Mouse (Mus musculus): Measurements from ENCODE around the gene Hnrnpul1. TPM values are rescaled to one million over a fixed set of nuclear protein-coding genes. Genes with fewer than 3 reads are reported as not detected.

Hnrnpul1 gene
- total RNA-seq, 2 experiments from 2014 or later, result 99.1 to 110 TPM

DNA sequence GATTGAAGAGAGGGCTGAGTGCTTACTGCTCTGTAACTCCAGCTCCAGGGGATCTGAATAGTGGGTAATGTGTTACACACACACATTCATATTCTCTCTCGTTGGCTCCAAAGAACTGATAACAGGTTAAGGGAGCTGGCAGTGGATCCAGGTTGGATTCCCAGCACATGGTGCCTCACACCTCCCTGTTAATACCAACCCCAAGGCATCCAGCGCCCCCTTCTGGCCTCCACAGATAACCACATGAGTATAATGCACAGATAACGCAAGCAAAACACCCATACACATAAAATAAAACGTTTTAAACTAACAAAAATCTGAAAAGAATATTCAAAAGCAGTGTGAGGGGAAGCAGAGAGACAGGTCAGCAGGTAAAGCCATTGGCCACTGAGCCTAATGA is 82.1 kb downstream of the Hnrnpul1 start:
- DNase-seq (ENCODE audit: low spot score in 2 of 2), result no peak

DNA sequence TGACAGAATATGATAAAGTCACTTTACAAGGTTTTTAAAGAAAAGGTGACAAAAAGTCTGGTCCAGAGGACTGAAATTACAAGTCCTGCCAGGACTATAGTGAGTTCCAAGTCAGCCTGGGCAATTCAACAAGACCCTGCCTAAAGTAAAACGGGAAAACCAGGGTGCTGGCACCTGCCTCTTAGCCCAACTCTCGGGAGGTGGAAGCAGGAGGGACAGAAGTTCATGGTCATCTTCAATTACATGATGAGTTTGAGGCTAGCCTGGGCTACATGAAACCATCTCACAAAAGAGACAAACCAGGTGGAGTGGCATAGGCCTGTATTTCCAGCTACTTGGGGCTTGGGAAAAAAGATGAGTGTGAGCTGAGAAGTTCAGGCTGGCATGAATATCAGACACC is 82.9 kb downstream of the Hnrnpul1 start:
- no peak for DNase-seq (ENCODE audit: low spot score in 2 of 2)

Other genes with a start within 250 kb of the Hnrnpul1 start
- gene Ceacam2, start 214.9 kb downstream of the Hnrnpul1 start, total RNA-seq (2021), result under 1 TPM; 0.72 to 0.99 TPM
- under 1 TPM in 1 of 2 experiments, not detected in 1; 0.38 TPM for gene Erich4, start 138.9 kb downstream of the Hnrnpul1 start, total RNA-seq (2021)
- 10 to 100 TPM; 50.5 to 53.9 TPM for gene Dmac2, start 135.3 kb downstream of the Hnrnpul1 start, total RNA-seq (2021)
- 1 to 10 TPM in 1 of 2 experiments, under 1 TPM in 1; 0.61 to 1.3 TPM for gene B3gnt8, start 128.1 kb downstream of the Hnrnpul1 start, total RNA-seq (2021)
- gene Bckdha, start 95.8 kb downstream of the Hnrnpul1 start, total RNA-seq (2021), result 10 to 100 TPM; 37.0 to 41.2 TPM
- gene Exosc5, start 95.6 kb downstream of the Hnrnpul1 start, total RNA-seq (2021), result 10 to 100 TPM; 25.8 to 30.4 TPM
- gene Tmem91, start 79.6 kb downstream of the Hnrnpul1 start, total RNA-seq (2021), result 10 to 100 TPM in 1 of 2 experiments, 1 to 10 TPM in 1; 8.4 to 10.9 TPM
- gene B9d2, start 74.0 kb downstream of the Hnrnpul1 start, total RNA-seq (2021), result 10 to 100 TPM; 22.2 to 26.3 TPM
- gene Tgfb1, start 67.8 kb downstream of the Hnrnpul1 start, total RNA-seq (2021), result 1 to 10 TPM; 6.5 to 7.7 TPM
- gene Ccdc97, start 35.7 kb downstream of the Hnrnpul1 start, total RNA-seq (2021), result 10 to 100 TPM; 63.4 to 65.6 TPM
- 10 to 100 TPM; 38.2 to 45.2 TPM for gene Axl, start 33.9 kb upstream of the Hnrnpul1 start, total RNA-seq (2021)
- gene Cyp2s1, start 62.2 kb upstream of the Hnrnpul1 start, total RNA-seq (2021), result 1 to 10 TPM; 1.6 to 1.7 TPM
- gene Cyp2b10, start 142.9 kb upstream of the Hnrnpul1 start, total RNA-seq (2021), result under 1 TPM; 0.25 to 0.89 TPM

Measured in layer of hippocampus, adult 18-20 months (tissue).